In genomic region chr7:140844905-140845665, GRCm38 (mm10) we compare ENCODE assay signal across 8 mouse cellular contexts. TPM values are rescaled to one million over a fixed set of nuclear protein-coding genes. Genes with fewer than 3 reads are reported as not detected.
DNase-seq lines count a peak whose midpoint lies in the region; ATAC-seq lines count a peak whose summit lies in the region.

Gene Scgb1c1, plus strand, starts transcription at chr7:140845547.

- no peaks in the 10 kb centered on the region for H3K9me3 ChIP-seq in forebrain, embryonic 10.5 days
- H3K9me3 ChIP-seq in heart, embryonic 16.5 days (replicated peaks; ENCODE audit: control insufficient read depth, low read length), result no peaks in the 10 kb centered on the region
- no peaks in the 10 kb centered on the region for H3K9me3 ChIP-seq in liver, embryonic 13.5 days (replicated peaks)

- DNase-seq in CD4-positive, CD25-positive, alpha-beta regulatory T cell, adult 2 months (ENCODE audit: low read depth, low spot score), result peak; percentile 92
- peak; percentile 64 for DNase-seq in c-Kit-negative CD71-positive TER-119-positive erythroid progenitor cells, embryonic 14.5 days (ENCODE audit: low read depth, low spot score)
- DNase-seq in forebrain, embryonic 10.5 days (ENCODE audit: extremely low spot score, low spot score), result peak; percentile 86
- peak; percentile 88 for DNase-seq in kidney, postnatal 14 days
- DNase-seq in liver, embryonic 13.5 days, result peak; percentile 68
- DNase-seq in natural killer cell, adult 2 months (ENCODE audit: low spot score in 2 of 2), result peak; percentile 82 to 90
- peak; percentile 93 for DNase-seq in splenic B cell, adult 2 months (ENCODE audit: low read depth, low spot score)

- H3K4me1 ChIP-seq in forebrain, embryonic 10.5 days, result peaks cover 6% of the 10 kb centered on the region
- H3K4me1 ChIP-seq in heart, embryonic 16.5 days (ENCODE audit: control insufficient read depth, insufficient read depth, low read length), result peaks cover 9% of the 10 kb centered on the region; the same call in 1 of the 2 replicates
- H3K4me1 ChIP-seq in liver, embryonic 13.5 days (replicated peaks), result peaks cover 2% of the 10 kb centered on the region; the same call in 1 of the 2 replicates

- peak; percentile 75 for ATAC-seq in heart, embryonic 16.5 days (replicated peaks; ENCODE audit: extremely low read depth, insufficient read depth, low FRiP score)
- ATAC-seq in liver, embryonic 13.5 days (ENCODE audit: low read depth), result peak; percentile 72

- H3K4me3 ChIP-seq in forebrain, embryonic 10.5 days, result 0 out of 2 replicates have a peak within 1 kb of the TSS, but pooled peaks have one; percentile 22
- H3K4me3 ChIP-seq in heart, embryonic 16.5 days (ENCODE audit: low read length), result no peak within 1 kb of the TSS
- H3K4me3 ChIP-seq in liver, embryonic 13.5 days (replicated peaks), result no peak within 1 kb of the TSS

- H3K27me3 ChIP-seq in forebrain, embryonic 10.5 days (ENCODE audit: poor library complexity, severe bottlenecking), result peaks cover 41% of the 10 kb centered on the region
- H3K27me3 ChIP-seq in heart, embryonic 16.5 days (ENCODE audit: control insufficient read depth, insufficient read depth, low read length), result peaks cover 26% of the 10 kb centered on the region
- H3K27me3 ChIP-seq in liver, embryonic 13.5 days, result peaks cover 38% of the 10 kb centered on the region
- no peaks in the 10 kb centered on the region; the same call in 1 of the 2 replicates for H3K27me3 ChIP-seq in splenic B cell, adult 2 months (ENCODE audit: control insufficient read depth, insufficient read depth, low read length, poor library complexity, severe bottlenecking)

- no peak within 1 kb of the TSS for H3K9ac ChIP-seq in heart, embryonic 16.5 days (ENCODE audit: low read length)
- no peak within 1 kb of the TSS for H3K9ac ChIP-seq in liver, embryonic 13.5 days

- H3K27ac ChIP-seq in forebrain, embryonic 10.5 days, result no peak within 1 kb of the TSS
- H3K27ac ChIP-seq in heart, embryonic 16.5 days (ENCODE audit: low read length), result no peak within 1 kb of the TSS
- no peak within 1 kb of the TSS for H3K27ac ChIP-seq in liver, embryonic 13.5 days

- 33% methylated on average over 14 of the region's 14 CpGs for WGBS in forebrain, embryonic 10.5 days
- 25% methylated on average over 14 of the region's 14 CpGs for WGBS in heart, embryonic 16.5 days
- WGBS in liver, embryonic 13.5 days (ENCODE audit: insufficient replicate concordance), result 27% methylated on average over 14 of the region's 14 CpGs

- H3K36me3 ChIP-seq in forebrain, embryonic 10.5 days (replicated peaks), result no peaks in the 10 kb centered on the region
- H3K36me3 ChIP-seq in heart, embryonic 16.5 days (ENCODE audit: control insufficient read depth, insufficient read depth), result no peaks in the 10 kb centered on the region
- no peaks in the 10 kb centered on the region for H3K36me3 ChIP-seq in liver, embryonic 13.5 days
- H3K36me3 ChIP-seq in splenic B cell, adult 2 months (ENCODE audit: control insufficient read depth, insufficient read depth, low read length, poor library complexity, severe bottlenecking), result no peaks in the 10 kb centered on the region

- H3K4me2 ChIP-seq in heart, embryonic 16.5 days (ENCODE audit: low read depth, low read length), result no peak within 1 kb of the TSS
- no peak within 1 kb of the TSS for H3K4me2 ChIP-seq in liver, embryonic 13.5 days

RNA-seq across cellular contexts. Expression of gene Scgb1c1, which starts in this region (rescaled TPM):
- not detected in 2 replicates for polyA plus RNA-seq in forebrain, embryonic 10.5 days (2016; fragmentation: Nextera tagmentation; extraction: Ambion mirVana)
- polyA plus RNA-seq in heart, embryonic 16.5 days (2015; fragmentation: Nextera tagmentation; extraction: Ambion mirVana), result 0.62 and 0.84 TPM in 2 replicates
- not detected in 2 replicates for polyA plus RNA-seq in liver, embryonic 13.5 days (2015; fragmentation: Nextera tagmentation; extraction: Ambion mirVana)

Comparison
In these comparisons a context has a peak if more than half of its experiments do, and no peak if none do; other contexts are left out.
1. Peak in DNase-seq and H3K4me3 ChIP-seq in forebrain, embryonic 10.5 days; RNA of the gene not detected or under 1 TPM.
2. Peak in ATAC-seq in heart, embryonic 16.5 days; RNA of the gene not detected or under 1 TPM.
3. Peak in DNase-seq and ATAC-seq in liver, embryonic 13.5 days; RNA of the gene not detected or under 1 TPM.